Mouse (Mus musculus): Measurements from ENCODE around the gene Cdk8. TPM values are rescaled to one million over a fixed set of nuclear protein-coding genes. Genes with fewer than 3 reads are reported as not detected.

Gene Cdk8
- polyA plus RNA-seq, 1 experiment from 2014 or later, result 24.0 TPM

DNA sequence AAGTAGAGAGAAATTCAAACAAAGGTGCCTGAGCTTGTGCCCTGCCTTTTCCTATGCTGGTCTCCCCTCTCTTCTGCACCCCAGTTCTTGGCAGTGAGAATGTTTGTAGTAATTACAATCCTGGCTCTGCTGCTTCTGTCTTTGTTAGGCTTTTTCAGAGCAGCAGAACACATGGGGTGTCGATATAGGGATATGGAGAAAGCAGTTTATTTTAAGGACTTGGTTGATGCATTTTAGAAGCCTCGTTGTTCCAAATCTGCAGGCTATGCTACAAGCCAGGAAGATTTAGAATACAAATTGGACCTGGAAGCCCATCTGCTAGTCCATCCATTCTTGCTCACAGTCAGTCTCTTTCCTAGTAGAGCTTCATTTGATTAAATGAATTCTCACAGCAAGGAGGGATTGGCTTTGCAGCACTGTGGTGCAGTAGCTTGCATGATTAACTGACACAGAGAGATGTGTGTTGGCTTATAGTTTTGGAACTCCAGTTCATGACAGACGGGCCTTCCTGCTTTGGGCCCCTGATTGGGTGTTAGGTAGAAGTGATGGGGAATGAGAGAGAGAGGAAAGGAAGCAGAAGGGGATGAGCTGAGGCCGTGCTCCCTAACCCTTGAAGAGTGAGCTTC is 43.5 kb downstream of the Cdk8 start:
- Histone ChIP-seq H3K27me3 (ENCODE audit: control insufficient read depth, insufficient read depth, low read length) (no peaks in the 10 kb centered on the region), H3K4me3 (ENCODE audit: low read depth, low read length) (no peak overlapping the region), H3K27ac (ENCODE audit: low read depth, low read length) (no peak overlapping the region), H3K4me2 (no peak overlapping the region), H3K36me3 (ENCODE audit: control insufficient read depth, insufficient read depth, low read length) (no peaks in the 10 kb centered on the region), H3K9ac (ENCODE audit: low read depth, low read length) (no peak overlapping the region), H3K4me1 (ENCODE audit: control insufficient read depth, insufficient read depth, low read length) (no peaks in the 10 kb centered on the region), H3K9me3 (replicated peaks; ENCODE audit: control insufficient read depth, low read length) (no peaks in the 10 kb centered on the region)
- WGBS (ENCODE audit: insufficient replicate concordance), result 90% methylated on average over 4 of the region's 4 CpGs
- no peak for ATAC-seq (replicated peaks; ENCODE audit: insufficient number of reproducible peaks, low FRiP score, low TSS enrichment)

DNA sequence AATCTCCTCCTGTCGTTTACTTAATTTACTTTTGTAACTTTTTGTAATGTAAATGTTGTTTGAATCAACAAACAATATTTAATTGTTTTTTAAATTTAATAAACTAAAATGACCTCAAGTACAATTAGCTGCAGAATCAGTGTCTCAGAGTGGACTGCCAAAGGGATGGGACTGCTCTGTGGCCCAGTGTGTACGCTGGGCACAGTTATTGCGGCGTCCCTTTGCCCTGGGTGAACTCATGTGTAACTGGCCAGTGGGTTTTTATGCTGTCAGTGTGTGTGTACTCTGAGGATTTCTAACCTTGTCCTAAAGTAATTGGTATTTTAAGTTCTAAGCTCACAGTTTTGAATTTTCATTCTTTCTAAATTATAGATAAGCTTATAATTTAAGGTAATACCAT is 46.5 kb downstream of the Cdk8 start:
- Histone ChIP-seq H3K4me2 (no peak overlapping the region), H3K4me1 (ENCODE audit: control insufficient read depth, insufficient read depth, low read length) (no peaks in the 10 kb centered on the region), H3K27me3 (ENCODE audit: control insufficient read depth, insufficient read depth, low read length) (no peaks in the 10 kb centered on the region), H3K4me3 (ENCODE audit: low read depth, low read length) (no peak overlapping the region), H3K9ac (ENCODE audit: low read depth, low read length) (no peak overlapping the region), H3K9me3 (replicated peaks; ENCODE audit: control insufficient read depth, low read length) (no peaks in the 10 kb centered on the region), H3K36me3 (ENCODE audit: control insufficient read depth, insufficient read depth, low read length) (no peaks in the 10 kb centered on the region), H3K27ac (ENCODE audit: low read depth, low read length) (no peak overlapping the region)
- ATAC-seq (replicated peaks; ENCODE audit: insufficient number of reproducible peaks, low FRiP score, low TSS enrichment), result no peak
- 96% methylated on average over 4 of the region's 4 CpGs for WGBS (ENCODE audit: insufficient replicate concordance)

- Histone ChIP-seq H3K27me3 (ENCODE audit: control insufficient read depth, insufficient read depth, low read length) (no peaks in the 10 kb centered on the region), H3K9me3 (replicated peaks; ENCODE audit: control insufficient read depth, low read length) (no peaks in the 10 kb centered on the region), H3K4me1 (ENCODE audit: control insufficient read depth, insufficient read depth, low read length) (no peaks in the 10 kb centered on the region), H3K9ac (ENCODE audit: low read depth, low read length) (no peak overlapping the region), H3K4me3 (ENCODE audit: low read depth, low read length) (no peak overlapping the region), H3K36me3 (ENCODE audit: control insufficient read depth, insufficient read depth, low read length) (peaks cover 3% of the 10 kb centered on the region; the same call in 1 of the 2 replicates), H3K27ac (ENCODE audit: low read depth, low read length) (no peak overlapping the region), H3K4me2 (no peak overlapping the region)
- no peak for ATAC-seq (replicated peaks; ENCODE audit: insufficient number of reproducible peaks, low FRiP score, low TSS enrichment)
Measured at GRCm38 (mm10) chr5:146280012-146280411, 49.0 kb downstream of the Cdk8 start.

- Histone ChIP-seq H3K4me2 (no peak overlapping the region), H3K4me1 (ENCODE audit: control insufficient read depth, insufficient read depth, low read length) (no peaks in the 10 kb centered on the region), H3K4me3 (ENCODE audit: low read depth, low read length) (no peak overlapping the region), H3K27me3 (ENCODE audit: control insufficient read depth, insufficient read depth, low read length) (no peaks in the 10 kb centered on the region), H3K9ac (ENCODE audit: low read depth, low read length) (no peak overlapping the region), H3K9me3 (replicated peaks; ENCODE audit: control insufficient read depth, low read length) (no peaks in the 10 kb centered on the region), H3K36me3 (ENCODE audit: control insufficient read depth, insufficient read depth, low read length) (peaks cover 6% of the 10 kb centered on the region; the same call in 1 of the 2 replicates), H3K27ac (ENCODE audit: low read depth, low read length) (no peak overlapping the region)
- ATAC-seq (replicated peaks; ENCODE audit: insufficient number of reproducible peaks, low FRiP score, low TSS enrichment), result no peak
- 73% methylated on average over 4 of the region's 4 CpGs for WGBS (ENCODE audit: insufficient replicate concordance)
Measured at GRCm38 (mm10) chr5:146281241-146281818, 50.3 kb downstream of the Cdk8 start.

DNA sequence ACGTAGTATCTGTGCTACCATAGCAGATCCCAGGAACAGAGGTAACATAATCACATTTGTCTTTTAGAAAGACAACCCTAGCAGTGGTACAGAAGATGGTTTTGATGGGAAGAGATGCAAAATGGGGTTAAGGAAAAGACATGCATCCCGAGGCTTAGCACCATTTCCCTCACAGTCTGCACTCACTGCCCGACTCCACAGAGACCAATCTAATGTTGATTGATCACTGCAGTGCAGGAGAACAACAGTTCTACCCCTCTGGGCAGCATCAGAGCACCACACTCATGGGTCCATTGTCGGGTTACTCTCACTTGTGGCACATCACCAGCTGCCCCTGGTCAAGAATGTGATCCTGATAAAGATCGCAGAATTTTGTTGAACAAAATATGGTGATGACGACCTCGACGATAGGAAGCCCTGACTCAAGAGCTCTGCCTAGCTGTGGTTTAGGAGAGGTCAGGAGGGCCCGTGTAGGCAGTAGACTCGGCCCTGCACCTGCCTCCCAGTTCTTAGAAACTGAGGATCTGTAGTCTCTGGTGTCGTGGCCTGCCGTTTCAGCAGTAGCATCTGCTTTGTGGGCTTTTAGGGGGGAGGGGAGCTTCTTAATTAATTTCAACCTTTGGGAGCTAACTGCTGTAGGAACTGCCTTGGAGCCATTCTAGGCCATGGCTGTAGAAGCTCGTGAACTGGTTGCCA is 51.0 kb downstream of the Cdk8 start:
- no peak overlapping the region for H3K4me2 ChIP-seq
- H3K9ac ChIP-seq (ENCODE audit: low read depth, low read length), result no peak overlapping the region
- WGBS (ENCODE audit: insufficient replicate concordance), result 71% methylated on average over 13 of the region's 13 CpGs
- peaks cover 6% of the 10 kb centered on the region; the same call in 1 of the 2 replicates for H3K36me3 ChIP-seq (ENCODE audit: control insufficient read depth, insufficient read depth, low read length)
- ATAC-seq (replicated peaks; ENCODE audit: insufficient number of reproducible peaks, low FRiP score, low TSS enrichment), result no peak
- no peak overlapping the region for H3K27ac ChIP-seq (ENCODE audit: low read depth, low read length)
- H3K9me3 ChIP-seq (replicated peaks; ENCODE audit: control insufficient read depth, low read length), result no peaks in the 10 kb centered on the region
- H3K27me3 ChIP-seq (ENCODE audit: control insufficient read depth, insufficient read depth, low read length), result no peaks in the 10 kb centered on the region
- H3K4me3 ChIP-seq (ENCODE audit: low read depth, low read length), result no peak overlapping the region
- H3K4me1 ChIP-seq (ENCODE audit: control insufficient read depth, insufficient read depth, low read length), result no peaks in the 10 kb centered on the region

- 88% methylated on average over 6 of the region's 6 CpGs for WGBS (ENCODE audit: insufficient replicate concordance)
- ATAC-seq (replicated peaks; ENCODE audit: insufficient number of reproducible peaks, low FRiP score, low TSS enrichment), result no peak
- peaks cover 6% of the 10 kb centered on the region; the same call in 1 of the 2 replicates for H3K36me3 ChIP-seq (ENCODE audit: control insufficient read depth, insufficient read depth, low read length)
- no peak overlapping the region for H3K27ac ChIP-seq (ENCODE audit: low read depth, low read length)
- H3K4me1 ChIP-seq (ENCODE audit: control insufficient read depth, insufficient read depth, low read length), result no peaks in the 10 kb centered on the region
- no peak overlapping the region for H3K9ac ChIP-seq (ENCODE audit: low read depth, low read length)
- H3K9me3 ChIP-seq (replicated peaks; ENCODE audit: control insufficient read depth, low read length), result no peaks in the 10 kb centered on the region
- H3K27me3 ChIP-seq (ENCODE audit: control insufficient read depth, insufficient read depth, low read length), result no peaks in the 10 kb centered on the region
- no peak overlapping the region for H3K4me2 ChIP-seq
- H3K4me3 ChIP-seq (ENCODE audit: low read depth, low read length), result no peak overlapping the region
Measured at GRCm38 (mm10) chr5:146283899-146284298, 52.9 kb downstream of the Cdk8 start.

DNA sequence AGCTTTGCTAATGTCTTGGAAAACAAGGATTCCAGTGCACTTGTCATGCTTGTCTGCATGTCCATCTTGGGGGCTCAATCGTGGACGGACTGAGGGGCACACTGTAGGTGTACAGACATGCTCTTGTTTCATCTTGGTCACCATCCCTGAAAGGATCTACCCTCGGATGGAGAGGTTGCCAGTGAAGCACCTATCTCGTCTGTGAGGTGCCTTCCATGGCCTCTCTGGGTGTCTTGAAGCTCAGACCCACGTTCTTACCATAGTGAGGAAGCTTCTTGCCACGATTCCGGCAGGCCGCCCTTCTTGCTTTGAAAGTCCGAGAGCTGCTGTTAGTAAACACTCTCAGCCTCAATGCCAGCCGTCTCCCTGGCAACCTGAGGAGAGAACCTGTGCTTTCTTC is 56.4 kb downstream of the Cdk8 start:
- Histone ChIP-seq H3K9ac (ENCODE audit: low read depth, low read length) (no peak overlapping the region), H3K9me3 (replicated peaks; ENCODE audit: control insufficient read depth, low read length) (no peaks in the 10 kb centered on the region), H3K4me1 (ENCODE audit: control insufficient read depth, insufficient read depth, low read length) (no peaks in the 10 kb centered on the region), H3K4me2 (no peak overlapping the region), H3K4me3 (ENCODE audit: low read depth, low read length) (no peak overlapping the region), H3K27me3 (ENCODE audit: control insufficient read depth, insufficient read depth, low read length) (no peaks in the 10 kb centered on the region), H3K36me3 (ENCODE audit: control insufficient read depth, insufficient read depth, low read length) (peaks cover 10% of the 10 kb centered on the region), H3K27ac (ENCODE audit: low read depth, low read length) (no peak overlapping the region)
- ATAC-seq (replicated peaks; ENCODE audit: insufficient number of reproducible peaks, low FRiP score, low TSS enrichment), result no peak
- WGBS (ENCODE audit: insufficient replicate concordance), result 90% methylated on average over 10 of the region's 10 CpGs

- ATAC-seq (replicated peaks; ENCODE audit: insufficient number of reproducible peaks, low FRiP score, low TSS enrichment), result no peak
- no peaks in the 10 kb centered on the region for H3K4me1 ChIP-seq (ENCODE audit: control insufficient read depth, insufficient read depth, low read length)
- no peak overlapping the region for H3K4me3 ChIP-seq (ENCODE audit: low read depth, low read length)
- no peak overlapping the region for H3K9ac ChIP-seq (ENCODE audit: low read depth, low read length)
- no peaks in the 10 kb centered on the region for H3K9me3 ChIP-seq (replicated peaks; ENCODE audit: control insufficient read depth, low read length)
- H3K36me3 ChIP-seq (ENCODE audit: control insufficient read depth, insufficient read depth, low read length), result peaks cover 10% of the 10 kb centered on the region
- no peaks in the 10 kb centered on the region for H3K27me3 ChIP-seq (ENCODE audit: control insufficient read depth, insufficient read depth, low read length)
- WGBS (ENCODE audit: insufficient replicate concordance), result 85% methylated on average over 13 of the region's 13 CpGs
- H3K4me2 ChIP-seq, result no peak overlapping the region
- H3K27ac ChIP-seq (ENCODE audit: low read depth, low read length), result no peak overlapping the region
Measured at GRCm38 (mm10) chr5:146288048-146288501, 57.0 kb downstream of the Cdk8 start.
